Mouse (Mus musculus): ENCODE measurements at regions not wholly inside any gene's neighbourhood (a gene's known extent, or its start where the extent isn't known, plus 50 kb on each side); places are given as distances from the start of the nearest gene placed in this dataset.

GRCm38 (mm10) chr15:54677660-54678059 lies 793.0 kb downstream of the Gm7489 start:
- peak; percentile 6 for DNase-seq (ENCODE audit: inconsistent ontology term)

All from Muller cell, postnatal 12 days (primary cell).